Mouse (Mus musculus) ovary, adult 2 months (tissue): ENCODE data around the gene Tmem185b. TPM values are rescaled to one million over a fixed set of nuclear protein-coding genes. Genes with fewer than 3 reads are reported as not detected.

Experiments
- polyA plus RNA-seq: library from polyadenylated mRNA; depleted of rRNA; stranded (reverse); fragments of >200 nt; gene quantifications from 2 replicates; pipeline ENCODE4 v1.2.3, GENCODE M21; 2012; rRNA removed

The Tmem185b gene
- polyA plus RNA-seq, result 45.9 and 57.1 TPM in 2 replicates

GRCm38 (mm10) chr1:119525689-119526591, at the start of gene Tmem185b:
TSS of gene Tmem185b (plus strand) at chr1:119526160.

GRCm38 (mm10) chr1:119504260-119505062, 21.5 kb upstream of the Tmem185b start, which contains the start of gene Ralb:
TSS of gene Ralb (minus strand) at chr1:119504794.

Other genes with a start within 250 kb of the Tmem185b start
- 308 and 348 TPM in 2 replicates for gene Inhbb, start 103.9 kb upstream of the Tmem185b start, polyA plus RNA-seq
- gene Ralb, start 21.4 kb upstream of the Tmem185b start, polyA plus RNA-seq, result 44.0 and 47.7 TPM in 2 replicates
- 7.3 and 9.9 TPM in 2 replicates for gene Epb41l5, start 122.8 kb downstream of the Tmem185b start, polyA plus RNA-seq